Mouse (Mus musculus) hindbrain, embryonic 16.5 days (tissue): ENCODE results near the gene Olfr967. TPM values are rescaled to one million over a fixed set of nuclear protein-coding genes. Genes with fewer than 3 reads are reported as not detected.
"Not testable (repeated sequence)": the region's sequence is repeated elsewhere in the genome, so short reads cannot be mapped to it uniquely, and the experiment has no call there.

Experiments used
- ATAC-seq: fragments of 200-750 bp; cut with Nextera tagmentation; 2 replicates; pipeline ENCODE4 v1.8.0; 2017; ENCODE audit warnings: moderate TSS enrichment, moderate library complexity
- H3K27ac ChIP-seq: fragments of 300-500 bp; sonication (generic); 2 replicates; pipeline ENCODE4 v1.5.1; 2014; ENCODE audit warnings: low read depth, mild to moderate bottlenecking, control low read depth, low read length, moderate library complexity
- H3K27me3 ChIP-seq: fragments of 300-500 bp; sonication (generic); replicated peaks from 2 replicates; pipeline ENCODE4 v1.6.1; 2014; ENCODE audit warnings: low read length; ENCODE audit not compliant: control insufficient read depth, insufficient read depth
- H3K36me3 ChIP-seq: fragments of 300-500 bp; sonication (generic); 2 replicates; pipeline ENCODE4 v1.6.1; 2014; ENCODE audit warnings: mild to moderate bottlenecking, low read length, moderate library complexity, mixed read lengths; ENCODE audit not compliant: control insufficient read depth, insufficient read depth
- H3K4me1 ChIP-seq: fragments of 300-500 bp; sonication (generic); 2 replicates; pipeline ENCODE4 v1.6.1; 2014; ENCODE audit warnings: low read depth, low read length; ENCODE audit not compliant: control insufficient read depth, insufficient read depth
- H3K4me2 ChIP-seq: fragments of 300-500 bp; sonication (generic); 2 replicates; pipeline ENCODE4 v1.6.1; 2014; ENCODE audit warnings: mild to moderate bottlenecking, low read length, control low read depth, moderate library complexity
- H3K4me3 ChIP-seq: fragments of 300-500 bp; sonication (generic); 2 replicates; pipeline ENCODE4 v1.5.1; 2014; ENCODE audit warnings: mild to moderate bottlenecking, low read length, control low read depth, moderate library complexity
- H3K9ac ChIP-seq: fragments of 300-500 bp; sonication (generic); 2 replicates; pipeline ENCODE4 v1.6.1; 2014; ENCODE audit warnings: low read depth, mild to moderate bottlenecking, control low read depth, low read length, moderate library complexity
- H3K9me3 ChIP-seq: fragments of 300-500 bp; sonication (generic); 2 replicates; pipeline ENCODE4 v1.6.1; 2014; ENCODE audit warnings: mild to moderate bottlenecking, low read length, moderate library complexity; ENCODE audit not compliant: control insufficient read depth
- WGBS: fragments of 180-500 bp; shearing (Covaris S2); extraction: QIAGEN DNeasy Blood & Tissue Kit; methylation state at CpG from one replicate; pipeline ENCODE4 v1.1.7; 2014; 5-methylcytosine and 5-hydroxymethylcytosine counted together
- polyA plus RNA-seq: library from polyadenylated mRNA; unstranded; fragments of >200 nt; fragmentation: Nextera tagmentation; extraction: Ambion mirVana; gene quantifications from 2 replicates; pipeline ENCODE4 v1.2.1, GENCODE M21; 2015

Olfr967 gene
- polyA plus RNA-seq, result not detected in 2 replicates

DNA sequence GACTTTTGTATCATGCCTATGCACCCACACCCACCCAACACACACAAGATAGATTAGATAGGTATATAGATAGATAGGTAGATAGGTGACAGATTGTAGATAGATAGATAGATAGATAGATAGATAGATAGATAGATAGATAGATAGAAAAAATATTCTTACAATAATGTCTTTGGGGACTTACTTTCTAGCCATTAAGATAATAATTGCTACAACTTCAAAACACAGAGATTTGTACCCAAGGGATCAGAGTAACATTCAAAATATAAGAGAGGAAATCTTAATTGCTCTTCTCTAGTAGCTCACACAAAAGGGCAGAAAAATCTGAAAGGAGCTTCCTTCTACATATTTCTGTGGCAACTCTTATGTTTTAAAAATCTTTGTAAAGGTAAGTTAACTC is at the start of gene Olfr967:
Gene Olfr967 (plus strand): TSS at position 301 of the 400 bp plus-strand sequence.
- ATAC-seq, result no peak
- Histone ChIP-seq H3K9ac (no peak within 1 kb of the TSS), H3K36me3 (no peaks in the 10 kb centered on the region), H3K4me2 (no peak within 1 kb of the TSS), H3K9me3 (no peaks in the 10 kb centered on the region), H3K4me3 (no peak within 1 kb of the TSS), H3K4me1 (no peaks in the 10 kb centered on the region), H3K27ac (no peak within 1 kb of the TSS), H3K27me3 (no peaks in the 10 kb centered on the region)

DNA sequence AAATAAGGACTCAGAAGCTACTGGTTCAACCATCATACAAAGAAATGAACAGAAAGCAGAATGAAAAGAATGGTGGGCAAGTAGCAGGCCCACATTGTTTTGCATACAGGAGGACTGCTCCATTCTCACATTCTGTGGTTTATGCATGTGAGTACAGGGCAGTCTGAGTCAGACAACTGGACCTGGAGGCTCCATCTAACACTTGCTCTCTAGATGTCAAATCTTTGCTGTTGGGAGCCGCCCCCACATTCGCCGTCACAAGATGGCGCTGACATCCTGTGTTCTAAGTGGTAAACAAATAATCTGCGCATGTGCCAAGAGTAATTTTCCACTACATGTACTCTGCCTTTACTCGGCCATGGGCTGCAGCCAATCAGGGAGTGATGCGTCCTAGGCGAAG is 44.9 kb upstream of the Olfr967 start:
- not testable (repeated sequence) for H3K27ac ChIP-seq, H3K36me3 ChIP-seq, H3K4me3 ChIP-seq, H3K9ac ChIP-seq, H3K27me3 ChIP-seq, H3K4me2 ChIP-seq, H3K9me3 ChIP-seq, ATAC-seq, H3K4me1 ChIP-seq
- WGBS, result 72% methylated on average over 6 of the region's 8 CpGs

DNA sequence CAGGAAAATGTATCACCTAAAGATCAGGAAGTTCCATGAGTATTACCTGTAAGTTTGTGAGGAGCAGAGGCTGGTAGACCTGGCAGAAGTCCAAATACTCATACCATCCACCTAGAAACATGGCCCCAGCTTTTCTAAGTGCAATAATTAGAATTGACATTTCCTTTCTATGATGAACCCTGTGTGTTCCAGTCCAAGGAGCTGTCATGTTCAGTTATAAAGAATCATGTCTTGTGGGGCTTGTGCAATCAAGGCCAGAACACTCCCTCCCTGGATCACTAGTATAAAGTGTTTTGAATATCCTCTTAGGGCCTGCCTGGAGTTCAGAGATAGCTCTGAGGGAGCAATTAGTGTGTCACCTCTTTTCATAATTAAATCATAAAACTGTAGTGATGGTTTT is 39.0 kb upstream of the Olfr967 start, which contains the start of gene Olfr149:
Gene Olfr149 (minus strand): TSS at position 101 of the 400 bp plus-strand sequence.
- no peaks in the 10 kb centered on the region for H3K4me1 ChIP-seq

DNA sequence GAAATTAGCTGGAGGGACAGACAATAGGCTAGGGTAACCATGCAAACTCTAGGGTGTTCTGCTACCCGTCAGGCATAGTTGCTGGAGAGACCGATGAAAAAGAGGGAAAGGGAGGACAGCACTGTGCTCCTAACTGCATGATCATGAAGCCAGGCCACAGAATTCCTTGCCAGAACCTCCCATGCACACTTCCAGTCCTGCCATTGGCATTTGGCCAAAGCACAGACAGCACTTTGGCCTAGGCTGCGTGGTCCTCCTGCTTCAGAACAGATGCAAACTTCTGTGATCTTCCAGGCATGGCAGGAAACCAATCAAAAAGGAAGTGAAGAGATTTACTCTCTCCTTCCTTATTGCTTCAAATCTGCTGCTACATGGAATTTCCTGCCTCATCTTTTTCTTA is 37.1 kb upstream of the Olfr967 start:
- H3K4me2 ChIP-seq, result no peak overlapping the region
- 73% methylated on average over 3 of the region's 3 CpGs for WGBS
- ATAC-seq, result no peak

More for the DNA sequence above, 39.0 kb upstream of the Olfr967 start, which contains the start of gene Olfr149:
- H3K36me3 ChIP-seq, result no peaks in the 10 kb centered on the region
- H3K4me2 ChIP-seq, result no peak within 1 kb of the TSS
- H3K27ac ChIP-seq, result no peak within 1 kb of the TSS
- no peak for ATAC-seq
- no peaks in the 10 kb centered on the region for H3K27me3 ChIP-seq
- no peaks in the 10 kb centered on the region for H3K9me3 ChIP-seq
- H3K4me3 ChIP-seq, result no peak within 1 kb of the TSS
- no peak within 1 kb of the TSS for H3K9ac ChIP-seq

DNA sequence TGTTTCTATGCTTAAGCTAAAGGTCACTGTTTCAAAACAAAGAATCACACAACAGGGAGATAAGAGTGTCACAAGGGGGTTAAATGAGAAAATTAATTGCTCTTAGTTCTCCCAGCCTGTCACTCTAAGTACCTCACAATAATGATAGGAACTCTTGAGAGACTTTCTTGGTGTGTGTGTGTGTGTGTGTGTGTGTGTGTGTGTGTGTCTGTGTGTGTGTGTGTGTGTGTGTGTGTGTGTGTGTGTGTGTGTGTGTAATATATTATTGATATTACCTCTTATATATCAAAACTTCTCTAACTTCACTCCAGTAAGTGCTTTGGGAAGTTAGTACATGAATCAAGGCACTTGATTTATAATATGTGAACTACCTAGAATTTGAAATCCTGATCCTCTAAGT is 35.0 kb upstream of the Olfr967 start, which contains the start of gene Olfr965:
Gene Olfr965 (plus strand): TSS at position 301 of the 400 bp plus-strand sequence.
- no peak within 1 kb of the TSS for H3K27ac ChIP-seq
- no peaks in the 10 kb centered on the region for H3K27me3 ChIP-seq
- H3K4me1 ChIP-seq, result no peaks in the 10 kb centered on the region
- H3K4me3 ChIP-seq, result no peak within 1 kb of the TSS
- no peaks in the 10 kb centered on the region for H3K9me3 ChIP-seq
- ATAC-seq, result no peak
- H3K9ac ChIP-seq, result no peak within 1 kb of the TSS
- H3K4me2 ChIP-seq, result no peak within 1 kb of the TSS
- H3K36me3 ChIP-seq, result no peaks in the 10 kb centered on the region

More for the DNA sequence above, 37.1 kb upstream of the Olfr967 start:
- Histone ChIP-seq H3K4me3 (no peak overlapping the region), H3K36me3 (no peaks in the 10 kb centered on the region), H3K27ac (no peak overlapping the region), H3K9me3 (no peaks in the 10 kb centered on the region), H3K4me1 (no peaks in the 10 kb centered on the region), H3K27me3 (no peaks in the 10 kb centered on the region), H3K9ac (no peak overlapping the region)

DNA sequence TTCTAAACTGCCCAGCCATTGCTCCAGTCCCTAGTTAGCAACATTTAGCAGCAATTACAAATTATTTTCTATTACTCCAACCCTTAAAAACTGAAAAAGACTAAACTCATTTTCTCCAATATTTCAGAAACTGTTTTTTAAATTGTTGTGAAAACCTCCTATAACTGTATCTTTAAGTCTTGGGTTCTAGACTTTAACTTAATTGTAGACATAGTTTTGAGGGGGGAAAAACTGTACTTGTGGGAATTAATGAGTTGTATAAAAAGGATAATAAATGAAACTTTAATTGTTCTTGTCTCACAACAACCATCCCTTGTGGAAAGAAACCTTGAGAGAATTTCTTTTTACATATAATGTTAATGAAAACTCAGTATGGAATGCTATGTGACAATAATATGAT is 15.4 kb upstream of the Olfr967 start, which contains the start of gene Olfr150:
Gene Olfr150 (plus strand): TSS at position 301 of the 400 bp plus-strand sequence.
- no peak within 1 kb of the TSS for H3K4me2 ChIP-seq
- H3K36me3 ChIP-seq, result no peaks in the 10 kb centered on the region
- no peaks in the 10 kb centered on the region for H3K4me1 ChIP-seq
- no peaks in the 10 kb centered on the region for H3K9me3 ChIP-seq
- ATAC-seq, result no peak
- no peak within 1 kb of the TSS for H3K4me3 ChIP-seq
- H3K9ac ChIP-seq, result no peak within 1 kb of the TSS
- no peaks in the 10 kb centered on the region for H3K27me3 ChIP-seq
- H3K27ac ChIP-seq, result no peak within 1 kb of the TSS

DNA sequence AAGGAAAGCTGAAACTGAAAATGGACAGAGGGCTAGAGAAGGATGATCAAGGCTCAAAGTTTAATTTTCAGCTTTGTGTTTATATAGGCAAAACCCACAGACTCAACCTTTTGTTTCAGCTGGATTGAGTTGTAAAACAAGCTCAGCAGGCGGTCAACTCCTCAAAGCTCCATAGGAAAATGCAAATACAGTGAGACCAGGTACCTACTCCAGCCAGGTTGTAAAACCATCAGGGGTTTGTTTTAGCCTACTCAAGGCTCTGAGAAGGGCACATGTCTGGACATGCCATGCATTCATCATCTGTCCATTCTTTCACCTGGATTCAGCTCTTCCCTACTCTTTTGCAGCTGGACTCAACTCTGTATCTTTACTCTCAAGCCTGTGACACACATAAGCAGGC is 5.3 kb upstream of the Olfr967 start:
- ATAC-seq, result no peak
- Histone ChIP-seq H3K9ac (no peak overlapping the region), H3K4me2 (no peak overlapping the region), H3K36me3 (no peaks in the 10 kb centered on the region), H3K9me3 (no peaks in the 10 kb centered on the region), H3K4me3 (no peak overlapping the region), H3K27me3 (no peaks in the 10 kb centered on the region), H3K27ac (no peak overlapping the region), H3K4me1 (no peaks in the 10 kb centered on the region)
- WGBS, result 96% methylated on average over 1 of the region's 1 CpGs

DNA sequence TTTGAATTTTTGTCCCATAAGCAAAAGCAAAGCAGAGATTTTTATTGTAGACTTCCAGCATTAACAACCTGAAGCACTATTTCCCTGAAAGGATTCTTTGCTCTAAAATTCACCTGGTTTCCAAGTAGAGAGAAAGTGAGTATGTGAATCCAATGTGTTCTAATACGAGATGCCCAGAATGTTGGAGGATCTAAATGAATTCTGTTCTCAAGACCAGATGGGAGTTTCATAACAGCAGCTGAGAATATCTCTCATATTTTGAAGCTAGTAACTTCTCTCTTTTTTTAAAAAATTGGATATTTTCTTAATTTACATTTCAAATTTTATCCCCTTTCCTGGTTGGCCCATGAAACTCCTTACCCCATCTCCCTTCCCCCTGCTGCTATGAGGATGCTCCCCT is 379 bp downstream of the Olfr967 start:
- H3K9me3 ChIP-seq, result no peaks in the 10 kb centered on the region
- no peak overlapping the region for H3K4me3 ChIP-seq
- H3K9ac ChIP-seq, result no peak overlapping the region
- H3K27me3 ChIP-seq, result no peaks in the 10 kb centered on the region
- H3K4me1 ChIP-seq, result no peaks in the 10 kb centered on the region
- H3K27ac ChIP-seq, result no peak overlapping the region
- ATAC-seq, result no peak
- H3K4me2 ChIP-seq, result no peak overlapping the region
- 89% methylated on average over 1 of the region's 1 CpGs for WGBS
- no peaks in the 10 kb centered on the region for H3K36me3 ChIP-seq

DNA sequence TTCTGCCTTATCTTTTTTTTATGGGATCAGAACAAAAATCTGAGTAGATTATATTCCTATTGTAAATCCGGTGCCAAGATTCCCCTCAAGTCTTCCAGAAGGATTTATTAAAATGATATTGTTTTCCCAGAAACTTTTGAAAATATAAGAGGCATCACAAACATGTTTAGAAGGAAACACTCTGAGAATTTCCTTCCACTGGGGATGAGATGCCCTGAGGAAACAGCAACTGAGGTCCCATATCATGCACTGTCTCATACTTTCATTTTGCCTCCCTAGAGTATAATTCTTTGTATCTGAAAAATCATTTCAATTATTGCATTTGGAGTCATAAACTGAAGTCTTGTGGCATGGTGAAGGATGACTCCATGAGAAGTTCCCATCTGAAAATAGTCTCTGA is 37.1 kb downstream of the Olfr967 start, which contains the start of gene Olfr968:
Gene Olfr968 (minus strand): TSS at position 101 of the 400 bp plus-strand sequence.
- Histone ChIP-seq H3K9me3 (no peaks in the 10 kb centered on the region), H3K9ac (no peak within 1 kb of the TSS), H3K27me3 (no peaks in the 10 kb centered on the region), H3K27ac (no peak within 1 kb of the TSS), H3K36me3 (no peaks in the 10 kb centered on the region), H3K4me3 (no peak within 1 kb of the TSS), H3K4me1 (no peaks in the 10 kb centered on the region), H3K4me2 (no peak within 1 kb of the TSS)
- 80% methylated on average over 1 of the region's 1 CpGs for WGBS
- ATAC-seq, result no peak

DNA sequence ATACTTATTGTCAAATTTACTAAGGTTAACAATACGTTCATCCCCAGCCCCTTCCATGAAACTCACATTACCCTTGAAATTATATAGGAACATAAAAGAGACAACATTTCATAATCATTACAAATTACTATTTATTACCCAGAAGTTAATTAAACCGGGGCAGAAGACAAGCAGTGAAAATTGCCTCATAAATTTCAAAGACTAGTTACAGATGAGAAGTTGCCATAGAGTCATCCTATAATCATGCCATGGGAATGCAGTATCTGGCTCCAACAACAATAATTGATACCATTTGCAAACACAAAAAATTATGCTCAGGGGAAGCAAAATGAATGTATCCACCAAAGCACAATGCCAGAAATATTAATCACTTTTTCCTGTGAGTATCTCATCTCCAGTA is 44.5 kb downstream of the Olfr967 start, which contains the start of gene Olfr969:
Gene Olfr969 (plus strand): TSS at position 388 of the 400 bp plus-strand sequence.
- H3K4me2 ChIP-seq, result no peak within 1 kb of the TSS
- no peak within 1 kb of the TSS for H3K27ac ChIP-seq
- H3K9me3 ChIP-seq, result no peaks in the 10 kb centered on the region
- H3K9ac ChIP-seq, result no peak within 1 kb of the TSS
- H3K27me3 ChIP-seq, result no peaks in the 10 kb centered on the region
- 73% methylated on average over 2 of the region's 2 CpGs for WGBS
- no peak within 1 kb of the TSS for H3K4me3 ChIP-seq
- no peaks in the 10 kb centered on the region for H3K36me3 ChIP-seq
- no peaks in the 10 kb centered on the region for H3K4me1 ChIP-seq
- ATAC-seq, result no peak
